Mouse (Mus musculus) adrenal gland, postnatal 14 days (tissue): ENCODE measurements around the gene Ubtd1. TPM values are rescaled to one million over a fixed set of nuclear protein-coding genes. Genes with fewer than 3 reads are reported as not detected.
"Not testable (repeated sequence)": the region's sequence is repeated elsewhere in the genome, so short reads cannot be mapped to it uniquely, and the experiment has no call there.

Source experiments
- DNase-seq: peaks from one replicate; pipeline ENCODE4 v3.0.0; 2021; ENCODE audit warnings: mixed read lengths
- total RNA-seq: library from RNA; stranded (reverse); gene quantifications from 2 replicates; pipeline ENCODE4 v1.2.3, GENCODE M21; 2021

The Ubtd1 gene
- total RNA-seq, 1 experiment from 2014 or later = 13.9 TPM

GRCm38 (mm10) chr19:42068441-42069240 lies 87.1 kb downstream of the Ubtd1 start:
- DNase-seq = no peak

GRCm38 (mm10) chr19:42069241-42069525 lies 87.6 kb downstream of the Ubtd1 start:
- DNase-seq = peak; percentile 36

GRCm38 (mm10) chr19:42071221-42071620 lies 89.7 kb downstream of the Ubtd1 start:
- no peak for DNase-seq

- no peak for DNase-seq
These were observed 90.5 kb downstream of the Ubtd1 start for GRCm38 (mm10) chr19:42071886-42072608.

- peak; percentile 58 for DNase-seq
These were observed 91.2 kb downstream of the Ubtd1 start for GRCm38 (mm10) chr19:42072802-42073201.

GRCm38 (mm10) chr19:42075051-42075450 lies 93.5 kb downstream of the Ubtd1 start:
- DNase-seq = no peak

GRCm38 (mm10) chr19:42075992-42076391 lies 94.4 kb downstream of the Ubtd1 start:
- DNase-seq = no peak

GRCm38 (mm10) chr19:42078566-42078965 lies 97.0 kb downstream of the Ubtd1 start:
- no peak for DNase-seq

GRCm38 (mm10) chr19:42079006-42079405 lies 97.4 kb downstream of the Ubtd1 start:
- DNase-seq = no peak

- DNase-seq = peak; percentile 24
These were observed 98.4 kb downstream of the Ubtd1 start for GRCm38 (mm10) chr19:42079950-42080349.

GRCm38 (mm10) chr19:42080469-42080868 lies 98.9 kb downstream of the Ubtd1 start:
- no peak for DNase-seq

GRCm38 (mm10) chr19:42081613-42082012 lies 100.0 kb downstream of the Ubtd1 start:
- not testable (repeated sequence) for DNase-seq

Other genes with a start within 250 kb of the Ubtd1 start
- gene Slit1, start 238.1 kb upstream of the Ubtd1 start, total RNA-seq = 6.5 and 7.2 TPM in 2 replicates
- gene Arhgap19, start 179.7 kb upstream of the Ubtd1 start, total RNA-seq = 7.2 and 7.9 TPM in 2 replicates
- gene Frat1, start 151.8 kb upstream of the Ubtd1 start, total RNA-seq = 7.5 and 10.7 TPM in 2 replicates
- 5.5 and 6.4 TPM in 2 replicates for gene Frat2, start 133.6 kb upstream of the Ubtd1 start, total RNA-seq
- gene Rrp12, start 85.6 kb upstream of the Ubtd1 start, total RNA-seq = 16.2 and 19.5 TPM in 2 replicates
- gene Pgam1, start 69.8 kb upstream of the Ubtd1 start, total RNA-seq = 632 and 654 TPM in 2 replicates
- gene Exosc1, start 48.3 kb upstream of the Ubtd1 start, total RNA-seq = 23.9 and 25.4 TPM in 2 replicates
- gene Zdhhc16, start 48.3 kb upstream of the Ubtd1 start, total RNA-seq = 31.4 and 31.8 TPM in 2 replicates
- gene Mms19, start 606 bp upstream of the Ubtd1 start, total RNA-seq = 19.9 and 22.2 TPM in 2 replicates
- gene Ankrd2, start 54.2 kb downstream of the Ubtd1 start, total RNA-seq = 0.68 and 0.82 TPM in 2 replicates
- gene Hoga1, start 63.8 kb downstream of the Ubtd1 start, total RNA-seq = 6.2 and 22.7 TPM in 2 replicates
- gene 4933411K16Rik, start 70.5 kb downstream of the Ubtd1 start, total RNA-seq = 0.64 and 0.96 TPM in 2 replicates
- gene Morn4, start 104.6 kb downstream of the Ubtd1 start, total RNA-seq = 5.4 and 7.4 TPM in 2 replicates
- gene Pi4k2a, start 108.7 kb downstream of the Ubtd1 start, total RNA-seq = 50.4 and 51.5 TPM in 2 replicates
- gene Avpi1, start 147.3 kb downstream of the Ubtd1 start, total RNA-seq = 47.4 and 48.9 TPM in 2 replicates
- 46.4 and 50.1 TPM in 2 replicates for gene Marveld1, start 165.6 kb downstream of the Ubtd1 start, total RNA-seq
- 42.7 and 45.0 TPM in 2 replicates for gene Zfyve27, start 182.2 kb downstream of the Ubtd1 start, total RNA-seq
- gene Sfrp5, start 220.5 kb downstream of the Ubtd1 start, total RNA-seq = 4.3 and 4.9 TPM in 2 replicates